Mouse (Mus musculus) retina, adult 2 months (tissue): ENCODE measurements around the gene Ush1g.

ENCODE experiments used
- DNase-seq: peaks from one replicate; pipeline ENCODE4 v3.0.0-alpha.2; 2012; ENCODE audit warnings: low read depth, low spot score

Ush1g gene

DNA sequence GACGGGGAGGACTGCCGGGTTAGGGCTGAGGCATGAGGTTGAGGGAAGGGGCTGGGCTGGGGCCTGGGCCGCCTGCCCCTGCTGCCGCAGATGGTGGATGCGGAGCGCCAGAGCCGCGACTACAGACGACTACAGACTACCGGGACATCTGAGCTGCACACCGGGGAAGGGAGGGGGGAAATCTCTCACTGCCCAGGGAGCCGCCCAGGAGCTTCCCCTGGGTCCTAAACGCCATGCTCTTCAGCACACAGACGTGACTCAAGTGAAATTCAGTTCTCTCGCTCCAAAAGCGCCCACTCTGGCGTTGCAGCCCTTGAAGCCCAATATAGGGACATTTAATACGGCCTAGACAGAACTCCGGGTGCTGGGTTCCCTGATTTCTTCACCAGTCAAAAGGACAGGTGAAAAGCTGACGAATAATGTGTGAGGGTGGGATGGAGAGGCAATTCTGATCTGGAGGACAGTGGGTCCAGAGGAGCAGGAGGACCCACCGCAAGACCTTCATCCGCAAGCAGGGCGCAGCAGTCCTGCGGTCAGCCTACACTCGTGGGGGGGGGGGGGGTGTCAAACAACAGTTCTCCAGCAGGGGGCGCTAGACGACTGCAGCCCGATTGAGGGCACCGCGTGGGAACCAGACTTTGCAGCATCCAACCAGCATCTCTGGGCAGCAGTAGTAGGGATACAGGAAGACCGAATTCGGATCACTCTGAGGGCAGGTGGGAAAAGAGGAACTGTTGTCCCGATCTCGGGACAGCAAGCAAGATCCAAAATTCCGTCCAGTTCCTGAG lies at the start of gene Ush1g:
Gene Ush1g (minus strand): TSS at position 136 of the 788 bp plus-strand sequence.
- peak; percentile 45 for DNase-seq

DNA sequence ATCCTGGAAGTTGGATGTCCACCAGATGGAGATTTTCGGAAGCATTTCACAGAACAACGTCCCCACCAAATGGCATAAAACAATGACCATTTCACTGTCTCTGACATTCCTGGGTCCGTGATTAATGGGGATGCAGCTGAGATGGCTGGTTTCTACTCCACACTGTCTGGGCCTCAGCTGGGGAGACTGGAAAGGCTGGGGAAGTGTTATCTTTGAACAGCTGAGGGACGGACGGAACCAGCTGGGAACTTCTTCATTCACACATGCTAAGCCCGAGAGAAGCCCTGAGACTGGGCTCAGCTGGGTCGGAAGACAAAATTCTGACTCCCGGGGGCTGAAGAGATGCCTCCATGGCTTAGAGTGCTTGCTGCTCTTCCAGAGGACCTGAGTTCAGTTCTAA lies 49.5 kb upstream of the Ush1g start:
- DNase-seq = no peak

DNA sequence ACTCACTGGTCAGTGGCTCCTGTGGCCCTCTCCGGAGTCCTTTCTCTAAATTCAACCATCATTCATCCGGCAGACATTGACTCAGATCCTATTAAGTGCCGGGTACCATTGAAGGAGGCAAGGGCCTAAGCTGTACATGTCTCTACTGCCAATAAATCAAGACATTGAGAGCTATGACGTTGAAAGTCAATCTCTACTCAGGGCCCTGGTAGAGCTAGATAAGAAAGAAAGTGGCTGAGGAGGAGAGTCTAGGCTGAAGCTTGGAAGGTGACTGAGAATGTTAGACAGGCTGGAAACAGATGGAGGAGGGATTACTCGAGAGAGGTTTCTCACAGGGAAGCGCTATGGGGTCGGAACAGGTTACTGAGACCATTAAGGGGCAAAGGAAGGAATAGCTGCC lies 48.5 kb upstream of the Ush1g start:
- DNase-seq = no peak

DNA sequence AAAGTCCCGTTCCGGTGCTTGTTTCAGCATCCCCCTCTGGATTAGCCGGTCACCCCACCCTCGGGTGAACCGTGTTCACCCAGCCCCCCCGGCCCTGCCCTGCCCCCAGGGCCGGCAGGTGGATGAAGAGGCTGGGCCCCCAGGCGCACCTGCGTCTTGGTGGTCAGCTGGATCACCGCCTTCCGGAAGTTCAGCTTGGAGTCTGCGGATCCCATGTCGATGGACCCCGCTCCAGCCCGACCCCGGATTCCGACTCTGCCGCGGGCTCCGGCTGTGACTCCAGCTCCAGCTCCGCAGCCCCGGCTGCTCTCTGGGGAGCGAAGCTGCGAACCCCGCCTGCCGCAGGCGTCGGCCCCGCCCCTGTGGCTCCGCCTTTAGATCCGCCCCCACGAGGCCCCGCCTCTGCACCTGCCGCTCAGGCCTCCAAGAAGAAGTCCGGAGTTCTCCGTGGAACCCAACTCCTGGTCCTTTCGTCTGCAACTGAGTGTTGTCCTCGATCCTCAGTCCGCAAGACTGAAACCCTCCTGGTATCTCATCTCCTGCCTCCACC lies 45.6 kb upstream of the Ush1g start, which contains the start of gene Hid1:
Gene Hid1 (minus strand): TSS at position 362 of the 550 bp plus-strand sequence.
- peak; percentile 54 for DNase-seq

DNA sequence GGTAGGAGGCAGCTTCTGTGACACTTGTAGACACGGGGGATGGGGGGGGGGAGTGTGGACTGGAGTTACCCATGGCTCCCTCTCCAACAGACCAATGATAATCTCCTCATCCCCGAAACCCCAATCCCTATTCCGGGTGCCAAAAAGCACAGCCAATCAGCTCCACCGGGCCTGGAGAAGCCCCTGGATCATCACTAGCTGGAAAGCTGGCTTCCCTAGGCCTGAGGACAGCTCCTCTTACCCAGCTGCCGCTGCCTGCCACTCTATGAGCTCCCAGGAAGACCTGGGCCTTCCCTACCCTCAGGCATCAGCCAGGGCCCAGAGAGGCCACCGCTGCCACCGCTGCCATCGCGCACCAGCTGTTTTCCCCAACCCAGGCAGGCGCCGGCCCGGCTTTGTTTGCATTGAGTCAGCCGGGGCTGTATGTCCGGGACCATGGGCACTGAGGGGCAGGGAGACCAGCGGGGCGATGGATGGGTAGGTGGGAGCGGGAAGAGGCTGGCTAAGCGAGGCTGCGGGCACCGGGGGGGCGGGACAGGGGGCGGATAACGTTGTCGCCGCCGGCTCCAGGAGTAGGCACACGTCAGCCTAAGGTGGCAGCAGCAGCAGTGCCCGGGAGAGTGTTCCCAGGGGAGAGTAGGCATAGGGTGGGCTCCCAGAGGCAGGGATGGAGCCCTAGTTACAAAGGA lies 45.0 kb upstream of the Ush1g start:
- no peak for DNase-seq

DNA sequence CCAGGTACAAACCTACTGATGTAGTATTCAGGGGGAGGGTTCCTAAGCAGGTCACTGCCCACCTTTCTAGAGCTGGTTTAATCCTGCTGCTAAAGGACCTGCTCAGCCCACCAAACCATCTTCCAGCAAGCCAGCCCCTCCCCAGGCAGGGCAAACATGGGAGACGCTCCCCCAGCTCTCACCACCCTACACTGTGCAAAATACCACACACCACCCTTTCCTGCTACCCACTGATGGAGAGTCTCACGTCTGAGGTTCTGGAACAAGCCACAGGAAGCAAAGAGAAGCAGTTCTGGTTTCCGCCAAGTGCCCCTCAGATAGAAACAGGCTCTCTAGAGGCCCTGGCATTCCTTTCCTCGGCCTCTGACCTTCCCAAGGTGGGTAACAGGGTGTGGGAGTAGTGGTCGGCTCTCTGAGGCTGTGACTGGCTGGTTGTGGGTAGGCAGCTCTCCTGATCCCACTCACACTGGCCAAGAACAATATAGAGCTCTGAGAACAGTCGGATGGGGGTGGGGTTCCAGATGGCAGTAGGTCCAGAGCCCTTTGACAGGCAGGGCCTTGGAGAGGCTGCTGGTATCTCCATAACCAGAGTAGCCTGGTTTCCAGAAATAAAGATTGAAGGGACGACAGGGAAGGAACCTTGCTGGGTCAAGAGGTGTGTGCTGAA lies 44.3 kb upstream of the Ush1g start:
- DNase-seq = no peak

DNA sequence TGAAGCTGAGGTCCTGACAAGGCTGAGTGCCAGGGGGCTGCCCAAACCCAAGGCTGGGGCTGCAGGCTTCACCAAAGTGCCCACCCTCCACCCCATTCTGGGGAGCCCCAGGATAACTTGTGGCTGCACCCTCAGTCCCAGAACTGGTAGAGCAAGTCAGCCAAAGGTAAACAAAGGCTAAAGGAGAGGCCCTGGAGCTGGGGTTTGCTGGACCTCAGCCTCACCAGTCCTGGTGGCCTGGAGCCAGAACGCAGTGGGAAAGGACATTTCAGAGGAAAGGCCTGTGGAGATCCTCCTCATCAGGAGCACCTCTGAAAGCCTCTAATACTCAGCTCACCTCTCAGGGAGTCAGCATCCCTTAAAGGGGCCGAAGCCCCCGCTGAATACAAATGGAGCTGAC lies 42.3 kb upstream of the Ush1g start:
- DNase-seq = no peak

DNA sequence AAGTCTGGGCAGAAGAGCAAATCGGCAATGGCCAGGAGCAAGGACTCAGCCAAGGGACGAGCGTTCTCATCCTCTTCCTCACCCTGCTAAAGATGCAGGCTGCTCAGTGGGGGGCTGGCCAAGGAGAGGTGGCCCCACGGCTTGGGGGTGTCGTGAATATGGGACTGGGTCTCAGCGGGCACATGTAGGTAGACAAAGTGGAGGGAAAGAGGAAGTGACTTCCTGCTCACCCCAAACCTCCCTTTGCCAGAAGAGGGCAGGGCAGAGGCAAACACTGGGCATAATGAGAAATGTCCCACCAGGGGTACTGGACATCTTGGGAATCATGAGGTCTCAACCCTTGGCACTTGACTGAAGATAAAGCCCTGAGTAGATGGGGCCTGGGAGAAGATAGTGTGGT lies 37.9 kb upstream of the Ush1g start:
- no peak for DNase-seq

DNA sequence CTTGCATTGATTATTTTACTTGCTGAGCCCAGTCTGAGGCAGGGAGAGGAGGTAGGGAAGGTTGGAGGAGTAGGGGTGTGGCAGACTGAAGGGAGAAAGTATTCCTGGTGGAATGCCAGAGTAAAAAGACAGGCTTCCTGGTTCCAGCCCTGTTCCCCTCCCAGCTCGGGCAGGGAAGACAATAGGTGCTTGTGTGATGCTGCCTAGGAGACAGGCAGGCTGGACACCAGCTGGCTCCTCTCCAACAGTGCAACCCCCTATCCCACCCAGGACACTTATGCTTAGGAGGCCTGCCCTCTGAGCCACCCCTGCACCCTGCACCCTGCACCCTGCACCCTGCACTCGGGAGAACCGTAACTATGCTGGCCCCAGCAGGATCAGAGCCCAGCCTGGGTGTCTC lies 37.5 kb upstream of the Ush1g start:
- no peak for DNase-seq

DNA sequence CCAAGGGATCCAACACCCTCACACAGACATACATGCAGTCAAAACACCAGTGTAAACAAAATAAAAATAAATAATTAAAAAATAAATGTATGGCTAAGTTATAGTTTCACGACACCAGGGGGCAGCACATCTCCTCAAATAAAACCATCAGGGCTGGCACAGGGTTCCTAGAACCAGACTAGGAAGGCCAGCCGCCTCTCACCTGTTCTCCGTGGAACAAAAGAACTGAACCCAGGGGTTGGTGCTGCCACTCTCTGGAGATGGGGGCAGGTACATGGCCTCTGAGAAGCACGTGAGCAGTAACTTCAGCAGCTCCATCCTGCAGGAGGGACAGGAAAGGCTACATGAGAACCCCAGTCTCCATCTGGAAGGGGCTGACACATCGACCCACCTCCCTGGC lies 36.6 kb upstream of the Ush1g start:
- DNase-seq = peak; percentile 59

DNA sequence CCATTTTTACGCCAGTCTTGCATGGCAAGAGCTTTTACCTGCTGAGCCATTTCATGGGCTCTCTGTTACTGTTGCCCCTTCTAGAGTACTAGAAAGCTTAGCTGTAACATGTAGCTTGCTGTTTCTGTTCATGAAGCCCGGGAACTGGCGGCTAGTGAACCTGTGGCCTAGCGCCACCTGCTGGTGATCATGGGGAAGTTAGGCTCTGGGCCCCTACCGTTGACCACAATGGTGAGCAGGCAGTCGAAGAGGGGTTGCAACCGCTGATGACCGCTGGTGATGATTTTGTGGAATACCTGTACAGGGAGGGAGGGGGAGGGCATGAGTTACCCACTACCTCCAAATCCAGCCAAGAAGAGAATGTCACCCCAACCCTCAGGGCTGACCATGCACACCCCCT lies 32.3 kb upstream of the Ush1g start:
- peak; percentile 62 for DNase-seq

DNA sequence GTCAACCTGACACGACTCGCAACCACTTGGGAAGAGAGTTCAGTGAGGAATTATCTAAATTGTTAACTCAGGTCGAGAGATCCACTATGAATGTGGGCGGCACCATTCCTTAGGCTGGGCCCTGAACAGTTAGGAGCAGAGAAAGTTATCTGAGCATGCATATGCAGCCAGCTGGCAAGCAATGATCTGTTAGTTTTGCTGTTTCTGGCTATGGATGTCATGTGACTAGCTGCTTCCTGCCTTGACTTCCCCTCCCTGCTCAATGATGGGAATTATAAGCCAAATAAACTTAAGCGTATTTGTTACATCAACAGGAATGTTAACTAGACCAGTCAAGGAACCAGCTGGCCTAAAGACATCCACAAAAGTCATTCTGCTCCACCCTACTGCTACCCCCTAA lies 31.5 kb upstream of the Ush1g start:
- no peak for DNase-seq

DNA sequence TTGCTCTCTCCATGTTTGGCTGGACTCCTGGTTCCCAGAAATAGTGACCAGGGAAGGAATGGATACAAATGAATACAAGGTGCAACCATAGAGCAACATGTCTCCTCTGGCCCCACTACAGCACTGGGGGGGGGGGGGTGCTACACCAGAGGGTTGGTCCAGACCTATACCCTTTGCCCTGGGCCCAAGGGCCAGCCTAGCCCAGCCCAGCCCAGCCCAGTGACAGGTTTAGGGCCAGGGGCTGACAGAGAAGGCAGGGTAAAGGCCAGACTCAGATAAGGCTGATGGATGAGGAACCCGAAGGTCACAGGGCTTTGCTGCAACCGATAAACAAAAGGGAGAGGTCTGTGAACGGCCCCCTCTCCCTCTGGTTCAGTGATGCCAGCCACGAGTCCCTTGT lies 28.1 kb upstream of the Ush1g start:
- no peak for DNase-seq

DNA sequence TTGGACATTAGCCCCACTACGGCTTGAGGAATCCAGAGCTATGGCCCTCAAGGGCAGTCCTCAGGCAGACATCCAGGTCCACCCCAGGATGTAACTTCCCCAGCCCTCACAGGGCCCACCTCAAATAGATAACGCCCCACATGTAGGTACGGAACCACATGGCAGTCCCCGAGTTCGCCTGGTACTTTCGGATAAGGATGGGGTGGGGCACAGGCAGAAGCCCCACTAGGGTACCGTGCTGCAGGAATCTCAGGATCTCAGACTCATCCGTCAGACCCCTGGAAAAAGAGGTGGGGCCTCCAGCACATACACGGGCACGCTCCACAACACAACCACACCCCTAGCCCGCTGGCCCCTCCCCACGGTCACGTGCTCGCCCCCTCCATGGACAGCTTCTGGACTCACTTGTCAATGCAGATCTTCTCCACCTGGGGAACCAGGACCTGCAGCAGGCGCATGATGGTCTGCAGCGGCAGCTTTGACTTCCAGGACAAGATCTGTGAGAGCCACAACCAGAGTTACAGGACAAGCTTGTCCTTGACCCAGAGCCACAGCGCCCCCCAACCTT lies 26.9 kb upstream of the Ush1g start:
- DNase-seq = no peak

DNA sequence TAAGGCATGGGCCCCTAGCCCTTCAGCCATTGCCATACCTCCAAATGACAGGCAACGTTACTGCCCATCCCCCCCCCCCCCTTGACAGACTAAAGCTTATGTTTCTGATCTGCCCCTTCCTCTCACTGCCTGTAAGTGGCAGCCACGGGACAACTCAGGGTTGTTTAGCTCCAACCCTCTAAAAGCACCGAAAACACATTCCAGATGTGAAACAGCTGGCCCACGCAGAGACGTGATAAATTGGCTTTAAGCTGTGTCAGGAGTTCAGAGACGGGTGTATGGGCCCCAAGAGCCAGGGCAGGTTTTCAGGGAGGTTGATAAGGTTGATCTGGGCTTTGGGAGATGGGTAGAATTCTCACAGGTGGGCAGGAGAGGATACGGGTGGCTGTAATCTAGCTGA lies 23.7 kb upstream of the Ush1g start:
- DNase-seq = no peak

DNA sequence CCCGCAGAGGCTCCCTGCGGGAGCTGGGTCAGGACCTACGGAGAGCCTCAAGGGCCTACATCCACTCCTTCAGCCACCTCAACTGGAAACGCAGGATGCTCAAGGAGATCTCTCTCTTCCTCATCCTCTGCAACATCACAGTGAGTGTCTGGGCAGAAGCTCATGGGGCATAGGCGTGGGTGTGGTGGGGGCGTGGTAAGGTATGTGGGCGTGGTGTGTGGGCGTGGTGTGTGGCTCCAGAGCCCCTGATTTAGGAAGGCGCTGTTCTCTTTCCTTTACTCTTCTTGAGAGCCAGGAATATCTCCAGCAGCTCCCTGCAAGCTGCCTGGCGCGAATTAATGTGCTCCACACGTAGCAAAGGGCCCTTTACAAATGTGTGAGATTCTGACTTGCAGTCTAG lies 23.1 kb upstream of the Ush1g start:
- no peak for DNase-seq

DNA sequence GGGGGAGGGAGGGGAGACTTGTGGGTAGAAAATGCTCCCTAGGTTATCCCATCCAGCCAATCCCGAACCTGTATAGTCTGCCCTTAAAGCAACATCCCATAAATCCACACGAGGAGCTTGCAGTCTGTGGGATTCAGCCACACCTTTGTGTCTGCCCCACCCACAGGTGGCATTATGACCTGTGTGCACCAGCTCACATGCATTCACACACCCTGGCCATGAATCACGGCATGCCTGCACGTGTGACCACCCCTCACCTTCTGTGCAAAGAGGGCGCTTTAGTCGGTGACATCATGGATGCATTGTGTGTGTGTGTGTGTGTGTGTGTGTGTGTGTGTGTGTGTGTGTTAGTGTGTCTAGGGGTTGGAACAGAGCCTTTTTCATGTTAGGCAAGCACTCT lies 20.0 kb upstream of the Ush1g start:
- no peak for DNase-seq

DNA sequence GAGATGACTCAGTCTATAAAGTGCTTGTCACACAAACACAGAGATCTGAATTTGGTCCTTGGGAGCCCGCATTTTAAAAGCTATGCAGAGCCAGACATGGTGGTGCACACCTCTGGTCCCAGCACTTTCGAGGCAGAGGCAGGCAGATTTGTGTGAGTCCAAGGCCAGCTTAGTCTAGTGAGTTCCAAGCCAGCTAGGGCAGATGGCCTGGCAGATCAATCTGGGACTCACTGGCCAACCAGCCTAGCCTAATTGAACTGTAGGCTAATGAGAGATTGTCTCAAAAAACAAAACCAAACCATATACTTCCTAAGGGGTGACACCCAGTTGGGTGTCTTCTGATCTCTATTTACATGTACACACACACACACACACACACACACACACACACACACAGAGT lies 19.4 kb upstream of the Ush1g start:
- DNase-seq = no peak

DNA sequence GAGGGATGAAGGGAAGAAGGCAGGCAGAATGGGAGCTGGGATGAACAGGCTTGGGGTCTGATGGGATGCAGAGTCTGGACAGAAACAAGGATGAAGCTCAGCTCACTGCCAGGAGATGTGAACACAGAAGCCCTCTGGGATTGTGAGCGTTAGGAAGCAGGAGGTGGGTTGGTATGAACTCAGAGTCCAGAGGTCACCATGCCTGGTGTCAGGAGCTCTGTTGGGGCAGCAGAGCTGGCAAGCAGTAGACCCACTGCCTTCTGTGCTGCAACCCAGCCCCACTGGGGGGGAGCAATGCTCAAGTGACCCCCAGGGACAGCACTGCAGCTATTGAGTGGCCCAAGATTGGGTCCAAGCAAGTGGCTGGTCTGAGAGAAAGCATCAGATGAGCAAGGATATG lies 16.0 kb upstream of the Ush1g start:
- DNase-seq = no peak

DNA sequence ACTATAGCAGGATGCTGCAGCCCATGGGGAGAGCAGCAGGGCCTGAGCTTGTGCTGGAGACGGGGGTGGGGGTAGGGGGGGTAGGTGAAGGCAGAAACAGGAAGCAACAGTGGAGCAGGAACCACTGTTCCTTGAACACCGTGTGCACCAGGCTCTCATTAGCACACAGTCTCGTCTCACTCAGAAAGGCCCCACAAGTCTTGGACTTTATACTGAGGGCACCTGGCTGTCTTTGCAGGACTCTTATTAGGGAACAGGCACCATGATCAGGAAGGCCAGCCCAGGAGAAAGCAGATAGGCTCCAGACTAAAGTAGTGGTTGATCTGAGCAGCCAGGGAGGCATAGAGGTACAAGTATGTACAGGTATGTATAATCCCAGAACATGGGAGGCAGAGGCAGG lies 15.5 kb upstream of the Ush1g start:
- DNase-seq = no peak

DNA sequence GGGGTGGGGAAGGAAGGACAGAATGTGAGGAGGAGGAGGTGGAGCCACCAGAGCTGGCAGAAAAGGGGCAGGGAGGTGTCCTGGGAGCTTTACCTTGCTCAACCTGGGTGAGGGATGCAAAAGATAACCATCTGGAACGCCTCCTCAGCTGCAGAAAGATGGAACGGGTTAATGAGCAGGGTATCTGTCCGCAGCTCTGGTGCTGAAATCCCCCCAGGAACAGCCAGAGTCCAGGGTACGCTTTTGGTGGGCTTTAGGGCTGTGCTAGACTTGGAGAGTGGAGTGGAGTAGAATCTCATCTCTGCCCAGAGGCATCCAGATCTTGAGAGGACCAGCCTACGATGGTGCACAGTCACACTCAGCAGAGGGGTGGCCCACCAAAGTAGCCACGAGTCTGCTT lies 14.3 kb upstream of the Ush1g start:
- DNase-seq = no peak

DNA sequence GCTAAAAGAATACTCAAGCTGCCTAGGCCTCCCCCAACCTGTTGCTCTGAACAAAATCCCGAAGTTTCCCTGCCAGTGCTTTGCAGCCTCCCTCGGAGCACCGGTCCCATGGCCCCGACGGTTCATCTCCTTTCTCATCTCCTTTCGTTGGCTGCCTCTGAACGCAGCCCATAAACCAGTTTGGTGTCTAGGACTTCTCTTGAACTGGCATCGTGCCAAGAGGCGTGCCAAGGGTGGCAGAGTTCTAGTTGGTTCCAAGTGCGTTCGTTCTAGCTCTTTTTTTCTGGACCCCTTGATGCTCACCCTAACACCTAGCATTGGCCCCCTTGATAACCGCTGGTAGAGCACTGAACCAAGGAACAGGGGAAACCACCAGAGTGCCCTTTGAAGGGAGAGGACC lies 13.4 kb upstream of the Ush1g start:
- no peak for DNase-seq
